Mouse (Mus musculus): ENCODE results near the gene Metap1. TPM values are rescaled to one million over a fixed set of nuclear protein-coding genes. Genes with fewer than 3 reads are reported as not detected.

The Metap1 gene
- total RNA-seq, 2 experiments from 2014 or later, result 48.0 to 48.3 TPM

- intact Hi-C loops (cut with DNase I), result no loop called here
Observed at GRCm38 (mm10) chr3:138410211-138410610, 79.1 kb downstream of the Metap1 start.

GRCm38 (mm10) chr3:138409585-138409984 lies 79.7 kb downstream of the Metap1 start:
- intact Hi-C loops (cut with DNase I), result loop anchor here (5.0 to 10.0 kb wide), 2 partner anchors 187 to 215 kb away; partner anchors contain the start of gene 4930579F01Rik

More at GRCm38 (mm10) chr3:138410211-138410610, 79.1 kb downstream of the Metap1 start:
- DNase-seq (ENCODE audit: extremely low spot score in 1 of 2, low spot score in 2 of 2), result no peak

More at GRCm38 (mm10) chr3:138409585-138409984, 79.7 kb downstream of the Metap1 start:
- no peak for DNase-seq (ENCODE audit: extremely low spot score in 1 of 2, low spot score in 2 of 2)

Small RNA genes within 50 kb of the gene (microRNA-seq; reads per million reads assigned to microRNA genes)
- not detected for gene Mir1956

Other genes starting within 250 kb of the Metap1 start
- 1 to 10 TPM; 2.0 to 3.4 TPM for gene Adh1, start 228.5 kb downstream of the Metap1 start, total RNA-seq (2021)
- gene Adh6a, start 176.2 kb downstream of the Metap1 start, total RNA-seq (2021), result not detected
- not detected for gene Adh6b, start 147.7 kb downstream of the Metap1 start, total RNA-seq (2021)
- gene Adh4, start 74.0 kb downstream of the Metap1 start, total RNA-seq (2021), result not detected
- gene Adh5, start 46.4 kb downstream of the Metap1 start, total RNA-seq (2021), result 10 to 100 TPM; 82.8 to 83.2 TPM
- 100 to 1,000 TPM; 170 to 172 TPM for gene Eif4e, start 36.7 kb upstream of the Metap1 start, total RNA-seq (2021)

All from left cerebral cortex, postnatal 10 days (tissue).